Mouse (Mus musculus): ENCODE results near the gene Ctrb1. TPM values are rescaled to one million over a fixed set of nuclear protein-coding genes. Genes with fewer than 3 reads are reported as not detected.

The Ctrb1 gene
- polyA plus RNA-seq, 1 experiment: 1.5 TPM

- peak; percentile 29 for DNase-seq
- WGBS: 11% methylated on average over 10 of the region's 10 CpGs
- H3K4me1 ChIP-seq (ENCODE audit: control insufficient read depth, insufficient read depth, low read length): peaks cover 72% of the 10 kb centered on the region
- no peak for TF ChIP-seq CTCF (IDR thresholded peaks at IDR 0.05; ENCODE audit: insufficient read depth, low read length)
- no peak for TF ChIP-seq POLR2A (IDR thresholded peaks at IDR 0.05; ENCODE audit: borderline replicate concordance, extremely low read depth, low read depth, low read length)
- peak overlapping the region; percentile 50 for H3K4me3 ChIP-seq (replicated peaks; ENCODE audit: extremely low read depth, low read depth, low read length)
Observed at GRCm38 (mm10) chr8:111732406-111733085, 41.7 kb upstream of the Ctrb1 start.

- peaks cover 75% of the 10 kb centered on the region for H3K4me1 ChIP-seq (ENCODE audit: control insufficient read depth, insufficient read depth, low read length)
- peak; percentile 45; the same call in 1 of the 2 replicates for TF ChIP-seq POLR2A (IDR thresholded peaks at IDR 0.05; ENCODE audit: borderline replicate concordance, extremely low read depth, low read depth, low read length)
- TF ChIP-seq CTCF (IDR thresholded peaks at IDR 0.05; ENCODE audit: insufficient read depth, low read length): no peak
- DNase-seq: peak; percentile 95
- under 1% methylated on average over 32 of the region's 41 CpGs for WGBS
- H3K4me3 ChIP-seq (replicated peaks; ENCODE audit: extremely low read depth, low read depth, low read length): peak overlapping the region; percentile 78
Observed at GRCm38 (mm10) chr8:111732004-111732403, 41.2 kb upstream of the Ctrb1 start.

- Histone ChIP-seq H3K4me3 (replicated peaks; ENCODE audit: extremely low read depth, low read depth, low read length) (peak overlapping the region; percentile 78), H3K4me1 (ENCODE audit: control insufficient read depth, insufficient read depth, low read length) (peaks cover 75% of the 10 kb centered on the region)
- under 1% methylated on average over 39 of the region's 39 CpGs for WGBS
- no peak for DNase-seq
- no peak for TF ChIP-seq POLR2A (IDR thresholded peaks at IDR 0.05; ENCODE audit: borderline replicate concordance, extremely low read depth, low read depth, low read length)
- TF ChIP-seq CTCF (IDR thresholded peaks at IDR 0.05; ENCODE audit: insufficient read depth, low read length): no peak
Observed at GRCm38 (mm10) chr8:111731231-111731977, 40.6 kb upstream of the Ctrb1 start.

GRCm38 (mm10) chr8:111729233-111730170 is 38.7 kb upstream of the Ctrb1 start:
- peaks cover 66% of the 10 kb centered on the region for H3K4me1 ChIP-seq (ENCODE audit: control insufficient read depth, insufficient read depth, low read length)
- no peak overlapping the region for H3K4me3 ChIP-seq (replicated peaks; ENCODE audit: extremely low read depth, low read depth, low read length)
- WGBS: 38% methylated on average over 7 of the region's 7 CpGs
- no peak for TF ChIP-seq CTCF (IDR thresholded peaks at IDR 0.05; ENCODE audit: insufficient read depth, low read length)
- no peak for TF ChIP-seq POLR2A (IDR thresholded peaks at IDR 0.05; ENCODE audit: borderline replicate concordance, extremely low read depth, low read depth, low read length)
- DNase-seq: no peak

DNA sequence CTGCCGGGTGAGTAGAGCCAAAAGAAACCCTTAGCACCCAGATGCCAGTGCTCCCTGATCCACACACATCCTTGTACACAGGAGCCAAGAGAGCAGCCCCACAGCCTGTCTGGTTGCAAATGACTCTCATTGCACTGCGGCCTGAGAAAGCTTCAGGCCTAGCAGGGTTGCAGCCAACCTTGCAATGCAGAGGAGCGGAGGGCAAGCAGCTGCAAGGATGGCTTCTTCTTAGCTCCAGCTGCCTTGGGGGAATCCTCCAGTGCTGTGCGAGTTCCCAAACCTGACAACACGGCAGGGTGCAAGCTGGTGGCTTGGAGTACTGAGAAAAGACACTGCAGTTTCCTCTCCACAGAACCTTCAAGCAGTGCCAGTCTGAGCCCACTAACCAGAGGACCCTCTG is 37.7 kb upstream of the Ctrb1 start:
- WGBS: 71% methylated on average over 5 of the region's 5 CpGs
- no peak for TF ChIP-seq CTCF (IDR thresholded peaks at IDR 0.05; ENCODE audit: insufficient read depth, low read length)
- TF ChIP-seq POLR2A (IDR thresholded peaks at IDR 0.05; ENCODE audit: borderline replicate concordance, extremely low read depth, low read depth, low read length): no peak
- no peak for DNase-seq
- H3K4me3 ChIP-seq (replicated peaks; ENCODE audit: extremely low read depth, low read depth, low read length): no peak overlapping the region
- peaks cover 58% of the 10 kb centered on the region for H3K4me1 ChIP-seq (ENCODE audit: control insufficient read depth, insufficient read depth, low read length)

- Histone ChIP-seq H3K4me1 (ENCODE audit: control insufficient read depth, insufficient read depth, low read length) (peaks cover 49% of the 10 kb centered on the region), H3K4me3 (replicated peaks; ENCODE audit: extremely low read depth, low read depth, low read length) (no peak overlapping the region)
- DNase-seq: no peak
- 73% methylated on average over 4 of the region's 4 CpGs for WGBS
- no peak for TF ChIP-seq CTCF (IDR thresholded peaks at IDR 0.05; ENCODE audit: insufficient read depth, low read length)
- TF ChIP-seq POLR2A (IDR thresholded peaks at IDR 0.05; ENCODE audit: borderline replicate concordance, extremely low read depth, low read depth, low read length): no peak
Observed at GRCm38 (mm10) chr8:111727553-111727952, 36.7 kb upstream of the Ctrb1 start.

- peaks cover 47% of the 10 kb centered on the region for H3K4me1 ChIP-seq (ENCODE audit: control insufficient read depth, insufficient read depth, low read length)
- no peak for TF ChIP-seq POLR2A (IDR thresholded peaks at IDR 0.05; ENCODE audit: borderline replicate concordance, extremely low read depth, low read depth, low read length)
- no peak for TF ChIP-seq CTCF (IDR thresholded peaks at IDR 0.05; ENCODE audit: insufficient read depth, low read length)
- no peak overlapping the region for H3K4me3 ChIP-seq (replicated peaks; ENCODE audit: extremely low read depth, low read depth, low read length)
- DNase-seq: peak; percentile 67
- 15% methylated on average over 7 of the region's 7 CpGs for WGBS
Observed at GRCm38 (mm10) chr8:111726102-111726900, 35.5 kb upstream of the Ctrb1 start.

GRCm38 (mm10) chr8:111725341-111725740 is 34.5 kb upstream of the Ctrb1 start:
- TF ChIP-seq CTCF (IDR thresholded peaks at IDR 0.05; ENCODE audit: insufficient read depth, low read length) (no peak), POLR2A (IDR thresholded peaks at IDR 0.05; ENCODE audit: borderline replicate concordance, extremely low read depth, low read depth, low read length) (no peak)
- Histone ChIP-seq H3K4me1 (ENCODE audit: control insufficient read depth, insufficient read depth, low read length) (peaks cover 40% of the 10 kb centered on the region), H3K4me3 (replicated peaks; ENCODE audit: extremely low read depth, low read depth, low read length) (no peak overlapping the region)
- no peak for DNase-seq
- WGBS: 83% methylated on average over 6 of the region's 6 CpGs
